Mouse (Mus musculus): ENCODE measurements around the gene Eif2s2. TPM values are rescaled to one million over a fixed set of nuclear protein-coding genes. Genes with fewer than 3 reads are reported as not detected.
"Not testable (repeated sequence)": the region's sequence is repeated elsewhere in the genome, so short reads cannot be mapped to it uniquely, and the experiment has no call there.

Gene Eif2s2
- polyA plus RNA-seq, 1 experiment, result 15.2 TPM

- 87% methylated on average over 12 of the region's 12 CpGs for WGBS
- no peak for DNase-seq
- no peaks in the 10 kb centered on the region for H3K27me3 ChIP-seq (replicated peaks; ENCODE audit: control insufficient read depth, insufficient read depth, low read length)
- H3K36me3 ChIP-seq (ENCODE audit: control insufficient read depth, insufficient read depth, low read length), result no peaks in the 10 kb centered on the region
- TF ChIP-seq POLR2A (IDR thresholded peaks at IDR 0.05; ENCODE audit: low read depth, low read length), result no peak
- TF ChIP-seq CTCF (conservative IDR thresholded peaks at IDR 0.05; ENCODE audit: insufficient read depth, insufficient read length, low read depth, low read length), result no peak
- no peaks in the 10 kb centered on the region for H3K4me1 ChIP-seq (ENCODE audit: control insufficient read depth, insufficient read depth, low read length)
- H3K4me3 ChIP-seq (ENCODE audit: insufficient read depth, low read depth, low read length), result no peak overlapping the region
- H3K27ac ChIP-seq (ENCODE audit: insufficient read depth, low read depth, low read length), result no peak overlapping the region
These were observed 23.3 kb upstream of the Eif2s2 start for GRCm38 (mm10) chr2:154915922-154916541.

GRCm38 (mm10) chr2:154909789-154910188 lies 17.1 kb upstream of the Eif2s2 start:
- no peaks in the 10 kb centered on the region for H3K27me3 ChIP-seq (replicated peaks; ENCODE audit: control insufficient read depth, insufficient read depth, low read length)
- 82% methylated on average over 6 of the region's 6 CpGs for WGBS
- H3K4me3 ChIP-seq (ENCODE audit: insufficient read depth, low read depth, low read length), result no peak overlapping the region
- TF ChIP-seq CTCF (conservative IDR thresholded peaks at IDR 0.05; ENCODE audit: insufficient read depth, insufficient read length, low read depth, low read length) (0 out of 2 replicates have a peak, but pooled peaks have one; percentile 10), POLR2A (IDR thresholded peaks at IDR 0.05; ENCODE audit: low read depth, low read length) (no peak)
- no peak for DNase-seq
- H3K27ac ChIP-seq (ENCODE audit: insufficient read depth, low read depth, low read length), result no peak overlapping the region
- H3K4me1 ChIP-seq (ENCODE audit: control insufficient read depth, insufficient read depth, low read length), result no peaks in the 10 kb centered on the region
- no peaks in the 10 kb centered on the region for H3K36me3 ChIP-seq (ENCODE audit: control insufficient read depth, insufficient read depth, low read length)

GRCm38 (mm10) chr2:154908223-154908622 lies 15.5 kb upstream of the Eif2s2 start:
- peak; percentile 23; the same call in 1 of the 2 replicates for TF ChIP-seq CTCF (conservative IDR thresholded peaks at IDR 0.05; ENCODE audit: insufficient read depth, insufficient read length, low read depth, low read length)
- not testable (repeated sequence) for H3K4me1 ChIP-seq (ENCODE audit: control insufficient read depth, insufficient read depth, low read length); H3K27me3 ChIP-seq (replicated peaks; ENCODE audit: control insufficient read depth, insufficient read depth, low read length); H3K4me3 ChIP-seq (ENCODE audit: insufficient read depth, low read depth, low read length); H3K36me3 ChIP-seq (ENCODE audit: control insufficient read depth, insufficient read depth, low read length); H3K27ac ChIP-seq (ENCODE audit: insufficient read depth, low read depth, low read length); DNase-seq
- 14% methylated on average over 1 of the region's 2 CpGs for WGBS

- WGBS, result 50% methylated on average over 2 of the region's 2 CpGs
These were observed 13.1 kb upstream of the Eif2s2 start for GRCm38 (mm10) chr2:154905796-154906195.

GRCm38 (mm10) chr2:154902111-154902510 lies 9.4 kb upstream of the Eif2s2 start:
- Histone ChIP-seq H3K4me1 (ENCODE audit: control insufficient read depth, insufficient read depth, low read length) (no peaks in the 10 kb centered on the region), H3K27ac (ENCODE audit: insufficient read depth, low read depth, low read length) (no peak overlapping the region), H3K4me3 (ENCODE audit: insufficient read depth, low read depth, low read length) (no peak overlapping the region), H3K36me3 (ENCODE audit: control insufficient read depth, insufficient read depth, low read length) (no peaks in the 10 kb centered on the region), H3K27me3 (replicated peaks; ENCODE audit: control insufficient read depth, insufficient read depth, low read length) (no peaks in the 10 kb centered on the region)
- TF ChIP-seq CTCF (conservative IDR thresholded peaks at IDR 0.05; ENCODE audit: insufficient read depth, insufficient read length, low read depth, low read length), result no peak
- no peak for TF ChIP-seq POLR2A (IDR thresholded peaks at IDR 0.05; ENCODE audit: low read depth, low read length)
- 73% methylated on average over 3 of the region's 3 CpGs for WGBS
- no peak for DNase-seq

More at GRCm38 (mm10) chr2:154905796-154906195, 13.1 kb upstream of the Eif2s2 start:
- H3K27ac ChIP-seq (ENCODE audit: insufficient read depth, low read depth, low read length), result no peak overlapping the region
- no peak for DNase-seq
- H3K4me3 ChIP-seq (ENCODE audit: insufficient read depth, low read depth, low read length), result no peak overlapping the region
- H3K27me3 ChIP-seq (replicated peaks; ENCODE audit: control insufficient read depth, insufficient read depth, low read length), result no peaks in the 10 kb centered on the region
- no peak for TF ChIP-seq CTCF (conservative IDR thresholded peaks at IDR 0.05; ENCODE audit: insufficient read depth, insufficient read length, low read depth, low read length)
- H3K36me3 ChIP-seq (ENCODE audit: control insufficient read depth, insufficient read depth, low read length), result no peaks in the 10 kb centered on the region
- H3K4me1 ChIP-seq (ENCODE audit: control insufficient read depth, insufficient read depth, low read length), result no peaks in the 10 kb centered on the region

GRCm38 (mm10) chr2:154899412-154899811 lies 6.7 kb upstream of the Eif2s2 start:
- H3K27ac ChIP-seq (ENCODE audit: insufficient read depth, low read depth, low read length); DNase-seq; H3K27me3 ChIP-seq (replicated peaks; ENCODE audit: control insufficient read depth, insufficient read depth, low read length); H3K4me3 ChIP-seq (ENCODE audit: insufficient read depth, low read depth, low read length); H3K36me3 ChIP-seq (ENCODE audit: control insufficient read depth, insufficient read depth, low read length); H3K4me1 ChIP-seq (ENCODE audit: control insufficient read depth, insufficient read depth, low read length): not testable (repeated sequence)
- WGBS, result 85% methylated on average over 4 of the region's 4 CpGs

GRCm38 (mm10) chr2:154899004-154899403 lies 6.3 kb upstream of the Eif2s2 start:
- not testable (repeated sequence) for H3K27me3 ChIP-seq (replicated peaks; ENCODE audit: control insufficient read depth, insufficient read depth, low read length); H3K4me1 ChIP-seq (ENCODE audit: control insufficient read depth, insufficient read depth, low read length); H3K4me3 ChIP-seq (ENCODE audit: insufficient read depth, low read depth, low read length); H3K27ac ChIP-seq (ENCODE audit: insufficient read depth, low read depth, low read length); H3K36me3 ChIP-seq (ENCODE audit: control insufficient read depth, insufficient read depth, low read length); DNase-seq
- 93% methylated on average over 8 of the region's 8 CpGs for WGBS

GRCm38 (mm10) chr2:154893548-154893947 lies 813 bp upstream of the Eif2s2 start:
- TF ChIP-seq POLR2A (IDR thresholded peaks at IDR 0.05; ENCODE audit: low read depth, low read length) (no peak), CTCF (conservative IDR thresholded peaks at IDR 0.05; ENCODE audit: insufficient read depth, insufficient read length, low read depth, low read length) (no peak)
- Histone ChIP-seq H3K4me3 (ENCODE audit: insufficient read depth, low read depth, low read length) (no peak overlapping the region), H3K27ac (ENCODE audit: insufficient read depth, low read depth, low read length) (no peak overlapping the region), H3K27me3 (replicated peaks; ENCODE audit: control insufficient read depth, insufficient read depth, low read length) (no peaks in the 10 kb centered on the region), H3K4me1 (ENCODE audit: control insufficient read depth, insufficient read depth, low read length) (no peaks in the 10 kb centered on the region), H3K36me3 (ENCODE audit: control insufficient read depth, insufficient read depth, low read length) (no peaks in the 10 kb centered on the region)
- DNase-seq, result no peak
- WGBS, result 66% methylated on average over 4 of the region's 4 CpGs

All from kidney, adult 2 months (tissue).